Mouse (Mus musculus): ENCODE results near the gene Gsdma. TPM values are rescaled to one million over a fixed set of nuclear protein-coding genes. Genes with fewer than 3 reads are reported as not detected.

Gene Gsdma
- polyA plus RNA-seq, 1 experiment from 2014 or later = not detected

GRCm38 (mm10) chr11:98701213-98701670, 37.1 kb downstream of the Gsdma start, which contains the start of gene Csf3:
Gene Csf3 (plus strand): TSS chr11:98701263.
- no peak for ATAC-seq (ENCODE audit: insufficient number of reproducible peaks, insufficient read depth, low FRiP score, low read depth)
- Histone ChIP-seq H3K27me3 (ENCODE audit: control insufficient read depth, insufficient read depth, low read length) (no peaks in the 10 kb centered on the region), H3K27ac (replicated peaks in 1 of 2; ENCODE audit: control insufficient read depth in 1 of 2, insufficient read depth in 1 of 2, low read depth in 2 of 2, low read length in 2 of 2) (no peak within 1 kb of the TSS), H3K4me3 (ENCODE audit: control insufficient read depth in 1 of 2, insufficient read depth in 1 of 2, low read depth in 1 of 2, low read length in 2 of 2) (no peak within 1 kb of the TSS), H3K9ac (ENCODE audit: low read length) (no peak within 1 kb of the TSS; the same call in 1 of the 2 replicates), H3K4me2 (ENCODE audit: low read length) (no peak within 1 kb of the TSS), H3K4me1 (ENCODE audit: control insufficient read depth in 2 of 2, insufficient read depth in 2 of 2, low read length in 2 of 2) (peaks cover 0 to 7% of the 10 kb centered on the region in 2 experiments; a peak in 2 of 4 replicates), H3K36me3 (ENCODE audit: control insufficient read depth, insufficient read depth, low read length) (peaks cover 28% of the 10 kb centered on the region), H3K9me3 (ENCODE audit: control insufficient read depth, low read length) (no peaks in the 10 kb centered on the region)
- 45% methylated on average over 10 of the region's 10 CpGs for WGBS

DNA sequence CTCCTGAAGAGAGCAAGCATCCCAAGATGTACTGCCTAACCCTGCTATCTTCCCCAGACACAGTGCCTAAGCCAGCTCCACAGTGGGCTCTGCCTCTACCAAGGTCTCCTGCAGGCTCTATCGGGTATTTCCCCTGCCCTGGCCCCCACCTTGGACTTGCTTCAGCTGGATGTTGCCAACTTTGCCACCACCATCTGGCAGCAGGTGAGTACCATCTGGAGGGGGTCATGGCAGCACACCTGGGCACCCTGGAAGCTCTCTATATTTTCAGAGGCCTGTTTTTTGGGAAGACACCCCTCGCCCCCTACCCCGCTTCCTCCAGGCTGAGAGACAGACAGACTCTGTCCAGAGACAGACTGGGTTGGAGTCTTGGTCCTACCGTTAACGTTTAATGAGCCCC, 38.2 kb downstream of the Gsdma start:
- Histone ChIP-seq H3K4me3 (ENCODE audit: control insufficient read depth in 1 of 2, insufficient read depth in 1 of 2, low read depth in 1 of 2, low read length in 2 of 2) (no peak overlapping the region), H3K9me3 (ENCODE audit: control insufficient read depth, low read length) (no peaks in the 10 kb centered on the region), H3K27me3 (ENCODE audit: control insufficient read depth, insufficient read depth, low read length) (no peaks in the 10 kb centered on the region), H3K4me1 (ENCODE audit: control insufficient read depth in 2 of 2, insufficient read depth in 2 of 2, low read length in 2 of 2) (peaks cover under 1 to 10% of the 10 kb centered on the region in 2 experiments; a peak in 3 of 4 replicates), H3K36me3 (ENCODE audit: control insufficient read depth, insufficient read depth, low read length) (peaks cover 32% of the 10 kb centered on the region), H3K27ac (replicated peaks in 1 of 2; ENCODE audit: control insufficient read depth in 1 of 2, insufficient read depth in 1 of 2, low read depth in 2 of 2, low read length in 2 of 2) (no peak overlapping the region), H3K9ac (ENCODE audit: low read length) (no peak overlapping the region), H3K4me2 (ENCODE audit: low read length) (no peak overlapping the region)
- WGBS = 71% methylated on average over 5 of the region's 5 CpGs
- no peak for ATAC-seq (ENCODE audit: insufficient number of reproducible peaks, insufficient read depth, low FRiP score, low read depth)

DNA sequence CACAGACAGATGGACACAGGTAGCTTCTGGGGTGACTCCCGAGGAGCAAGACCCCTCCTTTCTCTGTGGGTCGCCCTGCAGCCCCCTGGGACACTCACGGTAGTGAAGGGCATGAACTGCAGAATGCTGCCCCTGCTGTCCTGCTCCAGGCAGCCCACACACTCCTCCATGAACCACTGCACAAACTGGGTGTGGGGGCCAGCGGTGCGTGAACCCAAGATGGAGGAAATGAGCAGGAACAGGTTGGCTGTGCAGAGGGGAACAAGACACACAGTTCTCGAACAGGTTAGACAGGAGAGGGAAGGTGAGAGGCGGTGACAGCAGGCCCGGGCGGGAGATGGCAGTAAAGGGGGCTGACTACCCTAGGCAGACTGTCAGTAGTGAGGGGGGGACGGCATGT, 40.9 kb downstream of the Gsdma start:
- 91% methylated on average over 10 of the region's 10 CpGs for WGBS
- Histone ChIP-seq H3K27me3 (ENCODE audit: control insufficient read depth, insufficient read depth, low read length) (no peaks in the 10 kb centered on the region), H3K4me2 (ENCODE audit: low read length) (no peak overlapping the region), H3K36me3 (ENCODE audit: control insufficient read depth, insufficient read depth, low read length) (peaks cover 59% of the 10 kb centered on the region), H3K27ac (replicated peaks in 1 of 2; ENCODE audit: control insufficient read depth in 1 of 2, insufficient read depth in 1 of 2, low read depth in 2 of 2, low read length in 2 of 2) (no peak overlapping the region), H3K4me3 (ENCODE audit: control insufficient read depth in 1 of 2, insufficient read depth in 1 of 2, low read depth in 1 of 2, low read length in 2 of 2) (no peak overlapping the region), H3K9me3 (ENCODE audit: control insufficient read depth, low read length) (no peaks in the 10 kb centered on the region), H3K9ac (ENCODE audit: low read length) (no peak overlapping the region), H3K4me1 (ENCODE audit: control insufficient read depth in 2 of 2, insufficient read depth in 2 of 2, low read length in 2 of 2) (peaks cover 16 to 32% of the 10 kb centered on the region in 2 experiments; a peak in 3 of 4 replicates)
- ATAC-seq (ENCODE audit: insufficient number of reproducible peaks, insufficient read depth, low FRiP score, low read depth) = no peak

DNA sequence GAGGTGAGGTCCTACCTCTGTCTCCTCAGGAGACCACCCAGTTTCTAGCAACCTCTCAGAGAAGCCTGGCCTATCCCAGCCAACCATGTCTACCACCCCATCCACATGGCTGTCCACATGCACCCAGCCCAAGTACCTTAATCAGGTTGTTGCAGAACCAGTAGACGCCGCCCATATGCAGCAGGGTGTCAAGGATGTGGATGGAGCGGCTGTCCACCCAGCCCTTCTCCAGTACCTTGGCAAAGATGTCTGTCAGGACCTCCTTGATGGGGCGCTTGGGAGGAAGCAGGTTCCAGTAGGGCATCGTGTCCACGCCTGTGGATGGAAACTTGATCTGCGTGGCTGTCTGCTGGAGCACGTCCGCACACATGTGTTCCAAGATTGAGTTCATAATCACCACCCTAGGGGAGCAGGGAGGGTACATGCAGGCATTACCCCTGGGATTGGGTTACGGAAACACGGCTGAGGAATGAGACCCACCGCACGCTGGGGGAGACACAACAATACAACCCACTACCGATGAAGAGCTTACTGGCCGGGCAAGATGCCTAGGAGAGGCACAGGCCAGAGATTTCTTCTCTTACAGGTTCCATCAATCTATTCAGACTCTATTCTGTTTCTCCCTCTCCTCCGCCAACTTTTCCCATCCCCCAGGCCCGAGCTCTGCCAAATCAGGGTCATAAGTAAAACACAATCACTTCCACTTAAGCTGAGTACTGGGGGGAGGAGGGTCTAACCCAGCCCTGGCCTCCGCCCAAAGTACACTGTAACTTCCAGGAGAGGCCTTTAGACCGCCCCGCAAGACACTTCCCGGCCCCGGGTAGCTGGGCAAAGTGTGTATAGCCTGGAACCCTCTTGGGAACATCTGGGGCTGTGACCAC, 43.5 kb downstream of the Gsdma start:
- Histone ChIP-seq H3K27me3 (ENCODE audit: control insufficient read depth, insufficient read depth, low read length) (no peaks in the 10 kb centered on the region), H3K4me3 (ENCODE audit: control insufficient read depth in 1 of 2, insufficient read depth in 1 of 2, low read depth in 1 of 2, low read length in 2 of 2) (no peak overlapping the region), H3K4me1 (ENCODE audit: control insufficient read depth in 2 of 2, insufficient read depth in 2 of 2, low read length in 2 of 2) (peaks cover 21 to 36% of the 10 kb centered on the region in 2 experiments; a peak in 3 of 4 replicates), H3K9me3 (ENCODE audit: control insufficient read depth, low read length) (no peaks in the 10 kb centered on the region), H3K4me2 (ENCODE audit: low read length) (peak overlapping the region; percentile 23; the same call in 1 of the 2 replicates), H3K36me3 (ENCODE audit: control insufficient read depth, insufficient read depth, low read length) (peaks cover 77% of the 10 kb centered on the region), H3K9ac (ENCODE audit: low read length) (no peak overlapping the region), H3K27ac (replicated peaks in 1 of 2; ENCODE audit: control insufficient read depth in 1 of 2, insufficient read depth in 1 of 2, low read depth in 2 of 2, low read length in 2 of 2) (peak overlapping the region; percentile 46 to 83)
- ATAC-seq (ENCODE audit: insufficient number of reproducible peaks, insufficient read depth, low FRiP score, low read depth) = peak; percentile 56
- WGBS = 79% methylated on average over 22 of the region's 22 CpGs

DNA sequence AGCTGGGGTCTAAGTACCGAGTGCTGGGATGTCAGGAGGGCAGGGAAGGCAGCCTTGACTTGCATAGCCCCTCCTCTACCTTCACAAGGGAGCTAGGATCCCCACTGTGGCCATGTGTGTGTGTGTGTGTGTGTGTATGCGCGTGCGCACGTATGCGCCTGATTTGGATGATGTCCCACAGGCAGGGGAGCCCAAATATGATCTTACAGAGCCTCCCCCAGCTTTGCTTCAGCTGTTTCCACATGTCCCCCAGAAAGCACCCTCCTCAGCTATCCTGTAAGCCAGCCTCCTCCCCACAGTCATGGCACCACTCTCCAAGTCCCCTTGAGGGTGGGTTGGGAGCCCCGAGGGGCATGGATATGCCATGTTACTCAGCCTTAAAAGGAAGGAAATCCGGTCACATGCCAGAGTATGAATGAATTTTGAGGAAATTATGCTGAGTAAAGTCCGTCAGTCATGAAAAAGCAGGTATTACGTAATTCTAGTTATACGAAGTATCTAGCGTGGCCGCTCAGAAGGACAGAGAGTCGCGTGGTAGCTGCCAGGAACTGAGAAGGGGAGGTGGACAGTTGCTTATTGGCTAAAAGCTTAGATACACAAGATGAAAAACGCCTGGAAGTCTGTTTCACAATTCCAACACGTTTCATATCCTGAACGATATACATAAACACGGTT, 44.3 kb downstream of the Gsdma start:
- Histone ChIP-seq H3K4me1 (ENCODE audit: control insufficient read depth in 2 of 2, insufficient read depth in 2 of 2, low read length in 2 of 2) (peaks cover 21 to 36% of the 10 kb centered on the region in 2 experiments; a peak in 3 of 4 replicates), H3K27me3 (ENCODE audit: control insufficient read depth, insufficient read depth, low read length) (no peaks in the 10 kb centered on the region), H3K27ac (replicated peaks in 1 of 2; ENCODE audit: control insufficient read depth in 1 of 2, insufficient read depth in 1 of 2, low read depth in 2 of 2, low read length in 2 of 2) (peak overlapping the region; percentile 46 to 83), H3K9ac (ENCODE audit: low read length) (no peak overlapping the region), H3K36me3 (ENCODE audit: control insufficient read depth, insufficient read depth, low read length) (peaks cover 84% of the 10 kb centered on the region), H3K9me3 (ENCODE audit: control insufficient read depth, low read length) (no peaks in the 10 kb centered on the region), H3K4me2 (ENCODE audit: low read length) (peak overlapping the region; percentile 23; the same call in 1 of the 2 replicates), H3K4me3 (ENCODE audit: control insufficient read depth in 1 of 2, insufficient read depth in 1 of 2, low read depth in 1 of 2, low read length in 2 of 2) (no peak overlapping the region)
- 0 out of 2 replicates have a peak, but pooled peaks have one; percentile 5 for ATAC-seq (ENCODE audit: insufficient number of reproducible peaks, insufficient read depth, low FRiP score, low read depth)
- 78% methylated on average over 19 of the region's 19 CpGs for WGBS

GRCm38 (mm10) chr11:98709001-98709741, 45.0 kb downstream of the Gsdma start:
- Histone ChIP-seq H3K9me3 (ENCODE audit: control insufficient read depth, low read length) (no peaks in the 10 kb centered on the region), H3K4me2 (ENCODE audit: low read length) (no peak overlapping the region), H3K36me3 (ENCODE audit: control insufficient read depth, insufficient read depth, low read length) (peaks cover 92% of the 10 kb centered on the region), H3K9ac (ENCODE audit: low read length) (0 out of 2 replicates have a peak overlapping the region, but pooled peaks have one; percentile 8), H3K4me3 (ENCODE audit: control insufficient read depth in 1 of 2, insufficient read depth in 1 of 2, low read depth in 1 of 2, low read length in 2 of 2) (no peak overlapping the region), H3K27ac (replicated peaks in 1 of 2; ENCODE audit: control insufficient read depth in 1 of 2, insufficient read depth in 1 of 2, low read depth in 2 of 2, low read length in 2 of 2) (peak overlapping the region; percentile 43 to 83), H3K27me3 (ENCODE audit: control insufficient read depth, insufficient read depth, low read length) (no peaks in the 10 kb centered on the region), H3K4me1 (ENCODE audit: control insufficient read depth in 2 of 2, insufficient read depth in 2 of 2, low read length in 2 of 2) (peaks cover 21 to 36% of the 10 kb centered on the region in 2 experiments; a peak in 3 of 4 replicates)
- ATAC-seq (ENCODE audit: insufficient number of reproducible peaks, insufficient read depth, low FRiP score, low read depth) = no peak
- WGBS = 60% methylated on average over 26 of the region's 26 CpGs

All from heart, embryonic 14.5 days (tissue).